Mouse (Mus musculus) liver, postnatal 0 days (tissue): ENCODE data around the gene Zfp654.

Source experiments
- CTCF ChIP-seq: sonication (generic); IDR thresholded peaks from 2 replicates; pipeline ENCODE4 v1.5.1; 2016; ENCODE audit warnings: antibody characterized with exemption, low read depth
- EP300 ChIP-seq: IDR thresholded peaks from 2 replicates; pipeline ENCODE4 v1.6.1; 2016; ENCODE audit warnings: antibody characterized with exemption, low read depth, mild to moderate bottlenecking

DNA sequence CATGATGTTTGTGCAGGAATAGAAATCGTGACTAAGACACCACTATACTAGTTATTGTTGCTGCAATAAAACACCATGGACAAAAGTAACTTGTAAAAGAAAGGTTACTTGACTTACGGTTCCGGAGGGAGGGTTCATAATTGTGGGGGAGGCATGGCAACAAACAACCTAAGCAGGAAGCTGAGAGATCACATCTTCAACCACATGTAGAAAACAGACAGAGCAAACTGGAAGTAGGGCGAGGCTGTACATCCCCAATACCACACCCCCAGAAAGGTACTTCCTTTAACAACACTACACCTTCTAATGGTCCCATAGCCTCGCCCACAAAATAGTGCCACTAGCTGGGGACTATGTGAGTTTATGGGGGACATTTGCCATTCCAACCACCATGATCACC, 51.1 kb downstream of the Zfp654 start:
- no peak for TF ChIP-seq CTCF
- TF ChIP-seq EP300: no peak
